Mouse (Mus musculus): ENCODE measurements at regions not wholly inside any gene's neighbourhood (a gene's known extent, or its start where the extent isn't known, plus 50 kb on each side); places are given as distances from the start of the nearest gene placed in this dataset.
"Not testable (repeated sequence)": the region's sequence is repeated elsewhere in the genome, so short reads cannot be mapped to it uniquely, and the experiment has no call there.

GRCm38 (mm10) chr7:138468436-138468835 lies 70.9 kb upstream of the Tcerg1l start:
- H3K4me1 ChIP-seq (ENCODE audit: control insufficient read depth, insufficient read depth, low read length): no peaks in the 10 kb centered on the region
- H3K4me3 ChIP-seq (ENCODE audit: low read depth, low read length): no peak overlapping the region
- peak; percentile 26 for DNase-seq (ENCODE audit: low spot score, missing footprints)
- no peaks in the 10 kb centered on the region for H3K27me3 ChIP-seq (ENCODE audit: control insufficient read depth, insufficient read depth, low read length)
- H3K27ac ChIP-seq (ENCODE audit: low read depth, low read length): no peak overlapping the region
- no peaks in the 10 kb centered on the region for H3K9me3 ChIP-seq (ENCODE audit: control insufficient read depth, low read length)
- no peak for ATAC-seq (ENCODE audit: low FRiP score)
- WGBS: 78% methylated on average over 2 of the region's 2 CpGs
- no peaks in the 10 kb centered on the region for H3K36me3 ChIP-seq (ENCODE audit: control insufficient read depth, insufficient read depth, low read length)
- no peak overlapping the region for H3K4me2 ChIP-seq
- no peak overlapping the region for H3K9ac ChIP-seq (ENCODE audit: low read length)

- no peak overlapping the region for H3K4me2 ChIP-seq
- no peaks in the 10 kb centered on the region for H3K4me1 ChIP-seq (ENCODE audit: control insufficient read depth, insufficient read depth, low read length)
- no peak overlapping the region for H3K9ac ChIP-seq (ENCODE audit: low read length)
- 75% methylated on average over 2 of the region's 2 CpGs for WGBS
- ATAC-seq (ENCODE audit: low FRiP score) (no peak), DNase-seq (ENCODE audit: low spot score, missing footprints) (no peak)
- no peak overlapping the region for H3K4me3 ChIP-seq (ENCODE audit: low read depth, low read length)
- no peak overlapping the region for H3K27ac ChIP-seq (ENCODE audit: low read depth, low read length)
- H3K36me3 ChIP-seq (ENCODE audit: control insufficient read depth, insufficient read depth, low read length): no peaks in the 10 kb centered on the region
- H3K9me3 ChIP-seq (ENCODE audit: control insufficient read depth, low read length): no peaks in the 10 kb centered on the region
- H3K27me3 ChIP-seq (ENCODE audit: control insufficient read depth, insufficient read depth, low read length): no peaks in the 10 kb centered on the region
These were observed 70.5 kb upstream of the Tcerg1l start for GRCm38 (mm10) chr7:138467981-138468380.

- no peak for ATAC-seq (ENCODE audit: low FRiP score)
- Histone ChIP-seq H3K4me2 (no peak overlapping the region), H3K9ac (ENCODE audit: low read length) (no peak overlapping the region), H3K4me3 (ENCODE audit: low read depth, low read length) (no peak overlapping the region), H3K9me3 (ENCODE audit: control insufficient read depth, low read length) (no peaks in the 10 kb centered on the region), H3K27ac (ENCODE audit: low read depth, low read length) (no peak overlapping the region), H3K4me1 (ENCODE audit: control insufficient read depth, insufficient read depth, low read length) (no peaks in the 10 kb centered on the region), H3K36me3 (ENCODE audit: control insufficient read depth, insufficient read depth, low read length) (no peaks in the 10 kb centered on the region), H3K27me3 (ENCODE audit: control insufficient read depth, insufficient read depth, low read length) (no peaks in the 10 kb centered on the region)
- 84% methylated on average over 1 of the region's 1 CpGs for WGBS
- DNase-seq (ENCODE audit: low spot score, missing footprints): peak; percentile 10
These were observed 69.9 kb upstream of the Tcerg1l start for GRCm38 (mm10) chr7:138467386-138467785.

- no peaks in the 10 kb centered on the region for H3K9me3 ChIP-seq (ENCODE audit: control insufficient read depth, low read length)
- DNase-seq (ENCODE audit: low spot score, missing footprints) (no peak), ATAC-seq (ENCODE audit: low FRiP score) (no peak)
- no peaks in the 10 kb centered on the region for H3K36me3 ChIP-seq (ENCODE audit: control insufficient read depth, insufficient read depth, low read length)
- H3K4me2 ChIP-seq: no peak overlapping the region
- H3K27ac ChIP-seq (ENCODE audit: low read depth, low read length): no peak overlapping the region
- no peaks in the 10 kb centered on the region for H3K4me1 ChIP-seq (ENCODE audit: control insufficient read depth, insufficient read depth, low read length)
- H3K9ac ChIP-seq (ENCODE audit: low read length): no peak overlapping the region
- 40% methylated on average over 7 of the region's 7 CpGs for WGBS
- H3K4me3 ChIP-seq (ENCODE audit: low read depth, low read length): no peak overlapping the region
- H3K27me3 ChIP-seq (ENCODE audit: control insufficient read depth, insufficient read depth, low read length): no peaks in the 10 kb centered on the region
These were observed 60.4 kb upstream of the Tcerg1l start for GRCm38 (mm10) chr7:138457964-138458363.

- Histone ChIP-seq H3K4me1 (ENCODE audit: control insufficient read depth, insufficient read depth, low read length) (no peaks in the 10 kb centered on the region), H3K4me3 (ENCODE audit: low read depth, low read length) (no peak overlapping the region), H3K9me3 (ENCODE audit: control insufficient read depth, low read length) (no peaks in the 10 kb centered on the region), H3K27ac (ENCODE audit: low read depth, low read length) (no peak overlapping the region), H3K36me3 (ENCODE audit: control insufficient read depth, insufficient read depth, low read length) (no peaks in the 10 kb centered on the region), H3K27me3 (ENCODE audit: control insufficient read depth, insufficient read depth, low read length) (no peaks in the 10 kb centered on the region), H3K9ac (ENCODE audit: low read length) (no peak overlapping the region), H3K4me2 (no peak overlapping the region)
- no peak for ATAC-seq (ENCODE audit: low FRiP score)
- DNase-seq (ENCODE audit: low spot score, missing footprints): no peak
- 86% methylated on average over 3 of the region's 3 CpGs for WGBS
These were observed 57.8 kb upstream of the Tcerg1l start for GRCm38 (mm10) chr7:138455371-138455770.

GRCm38 (mm10) chr7:138454498-138455225 lies 57.1 kb upstream of the Tcerg1l start:
- ATAC-seq (ENCODE audit: low FRiP score); H3K4me1 ChIP-seq (ENCODE audit: control insufficient read depth, insufficient read depth, low read length); H3K9ac ChIP-seq (ENCODE audit: low read length); H3K4me3 ChIP-seq (ENCODE audit: low read depth, low read length); H3K9me3 ChIP-seq (ENCODE audit: control insufficient read depth, low read length); H3K27me3 ChIP-seq (ENCODE audit: control insufficient read depth, insufficient read depth, low read length); DNase-seq (ENCODE audit: low spot score, missing footprints); H3K4me2 ChIP-seq; H3K36me3 ChIP-seq (ENCODE audit: control insufficient read depth, insufficient read depth, low read length); H3K27ac ChIP-seq (ENCODE audit: low read depth, low read length): not testable (repeated sequence)
- WGBS: 54% methylated on average over 14 of the region's 14 CpGs

GRCm38 (mm10) chr7:138451321-138451720 lies 53.8 kb upstream of the Tcerg1l start:
- no peaks in the 10 kb centered on the region for H3K4me1 ChIP-seq (ENCODE audit: control insufficient read depth, insufficient read depth, low read length)
- H3K27me3 ChIP-seq (ENCODE audit: control insufficient read depth, insufficient read depth, low read length): no peaks in the 10 kb centered on the region
- no peaks in the 10 kb centered on the region for H3K36me3 ChIP-seq (ENCODE audit: control insufficient read depth, insufficient read depth, low read length)
- no peak overlapping the region for H3K4me3 ChIP-seq (ENCODE audit: low read depth, low read length)
- no peak overlapping the region for H3K4me2 ChIP-seq
- H3K9me3 ChIP-seq (ENCODE audit: control insufficient read depth, low read length): no peaks in the 10 kb centered on the region
- no peak overlapping the region for H3K9ac ChIP-seq (ENCODE audit: low read length)
- no peak overlapping the region for H3K27ac ChIP-seq (ENCODE audit: low read depth, low read length)
- DNase-seq (ENCODE audit: low spot score, missing footprints) (no peak), ATAC-seq (ENCODE audit: low FRiP score) (no peak)

- no peaks in the 10 kb centered on the region for H3K4me1 ChIP-seq (ENCODE audit: control insufficient read depth, insufficient read depth, low read length)
- no peak for DNase-seq (ENCODE audit: low spot score, missing footprints)
- H3K4me3 ChIP-seq (ENCODE audit: low read depth, low read length): no peak overlapping the region
- 80% methylated on average over 7 of the region's 7 CpGs for WGBS
- H3K27me3 ChIP-seq (ENCODE audit: control insufficient read depth, insufficient read depth, low read length): no peaks in the 10 kb centered on the region
- H3K4me2 ChIP-seq: no peak overlapping the region
- H3K27ac ChIP-seq (ENCODE audit: low read depth, low read length): no peak overlapping the region
- ATAC-seq (ENCODE audit: low FRiP score): no peak
- H3K9me3 ChIP-seq (ENCODE audit: control insufficient read depth, low read length): no peaks in the 10 kb centered on the region
- no peak overlapping the region for H3K9ac ChIP-seq (ENCODE audit: low read length)
- no peaks in the 10 kb centered on the region for H3K36me3 ChIP-seq (ENCODE audit: control insufficient read depth, insufficient read depth, low read length)
These were observed 51.0 kb upstream of the Tcerg1l start for GRCm38 (mm10) chr7:138448519-138448918.

All from midbrain, embryonic 11.5 days (tissue).